Mouse (Mus musculus): ENCODE measurements around the gene Coa5. TPM values are rescaled to one million over a fixed set of nuclear protein-coding genes. Genes with fewer than 3 reads are reported as not detected.

Coa5 gene
- polyA plus RNA-seq, 1 experiment from 2014 or later: 63.1 TPM

DNA sequence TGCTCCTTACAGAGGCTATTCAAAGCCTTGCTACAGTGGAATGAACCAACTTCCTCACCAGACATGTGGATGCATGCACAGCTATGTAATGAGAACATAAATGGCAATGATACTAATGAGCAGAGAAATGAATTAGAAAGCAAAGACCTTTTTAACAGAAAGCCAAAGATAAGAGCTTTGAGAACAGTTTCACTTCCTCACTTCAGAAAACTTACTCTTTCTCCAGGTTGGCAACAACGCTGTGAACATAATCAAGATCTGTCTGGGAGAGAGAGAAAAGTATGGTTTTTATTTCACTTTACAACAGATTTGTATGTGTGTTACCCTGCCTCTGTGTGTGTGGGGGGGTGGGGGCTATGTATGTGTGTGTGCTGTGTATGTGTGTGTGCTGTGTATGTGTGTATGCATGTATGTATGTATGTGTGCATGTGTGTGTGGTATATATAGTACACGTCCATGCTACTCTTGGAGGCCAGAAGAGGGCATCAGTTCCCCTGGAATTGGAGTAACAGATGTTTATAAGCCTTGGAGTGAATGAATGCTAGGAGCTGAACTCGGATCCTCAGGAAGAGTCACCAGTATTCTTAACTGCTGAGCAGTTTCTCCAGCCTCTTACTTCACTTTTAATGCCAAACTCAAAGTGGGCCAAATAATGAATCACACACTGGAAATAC is 36.6 kb upstream of the Coa5 start:
- Histone ChIP-seq H3K36me3 (no peaks in the 10 kb centered on the region), H3K27me3 (ENCODE audit: low read depth, poor library complexity, severe bottlenecking) (no peaks in the 10 kb centered on the region), H3K9me3 (replicated peaks) (no peaks in the 10 kb centered on the region), H3K4me3 (no peak overlapping the region), H3K4me1 (no peaks in the 10 kb centered on the region), H3K27ac (no peak overlapping the region)
- no peak for DNase-seq (ENCODE audit: low spot score)
- 93% methylated on average over 3 of the region's 3 CpGs for WGBS

DNA sequence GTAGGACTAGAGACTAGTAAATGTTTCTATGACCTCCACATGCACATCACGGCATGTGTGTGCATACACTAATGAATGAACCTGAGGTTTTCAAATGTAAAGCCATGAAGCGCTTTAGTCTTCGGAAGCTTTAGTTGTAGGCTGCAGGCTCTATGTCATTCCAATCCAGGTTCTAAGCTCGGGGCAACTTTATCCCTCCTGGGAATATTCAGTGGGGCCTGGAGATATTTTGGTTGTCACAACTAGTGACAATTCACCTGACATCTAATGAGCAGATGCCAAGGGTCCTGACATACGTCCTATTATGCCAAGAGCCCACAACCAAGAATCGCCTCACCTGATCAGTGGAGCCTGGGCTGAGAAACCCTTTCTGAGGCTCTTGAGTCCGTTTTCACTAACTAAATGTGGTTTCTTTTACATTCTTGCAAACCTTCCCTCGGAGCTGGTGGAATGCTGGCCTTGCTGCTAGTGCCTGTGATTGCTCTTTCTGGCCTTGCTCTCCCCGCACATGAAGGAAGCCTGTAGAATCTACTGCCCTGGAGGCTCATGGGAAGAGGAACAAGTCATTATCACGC is 35.1 kb upstream of the Coa5 start:
- H3K36me3 ChIP-seq: no peaks in the 10 kb centered on the region
- H3K4me3 ChIP-seq: no peak overlapping the region
- H3K4me1 ChIP-seq: no peaks in the 10 kb centered on the region
- 91% methylated on average over 10 of the region's 10 CpGs for WGBS
- no peaks in the 10 kb centered on the region for H3K27me3 ChIP-seq (ENCODE audit: low read depth, poor library complexity, severe bottlenecking)
- no peak overlapping the region for H3K27ac ChIP-seq
- no peak for DNase-seq (ENCODE audit: low spot score)
- H3K9me3 ChIP-seq (replicated peaks): no peaks in the 10 kb centered on the region

DNA sequence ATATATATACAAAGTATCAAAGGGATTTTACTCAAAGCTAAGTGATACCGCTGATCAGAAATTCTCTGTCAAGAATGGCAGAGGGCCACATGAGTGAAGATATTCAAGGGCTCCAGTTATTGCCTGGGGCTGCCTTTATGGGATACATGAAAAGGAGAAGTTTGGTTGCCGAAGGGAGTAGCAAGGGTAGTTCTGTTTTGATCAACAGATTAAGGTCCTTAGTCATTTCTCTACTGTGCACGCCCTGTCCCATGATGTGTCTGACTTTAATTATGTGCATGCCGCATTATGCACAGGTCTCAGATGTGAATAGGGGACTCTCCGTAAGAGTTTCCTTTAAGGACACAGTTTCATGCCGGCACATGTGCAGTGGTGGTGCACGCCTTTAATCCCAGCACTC is 27.6 kb upstream of the Coa5 start:
- H3K27ac ChIP-seq: no peak overlapping the region
- no peak for DNase-seq (ENCODE audit: low spot score)
- WGBS: 92% methylated on average over 7 of the region's 7 CpGs

DNA sequence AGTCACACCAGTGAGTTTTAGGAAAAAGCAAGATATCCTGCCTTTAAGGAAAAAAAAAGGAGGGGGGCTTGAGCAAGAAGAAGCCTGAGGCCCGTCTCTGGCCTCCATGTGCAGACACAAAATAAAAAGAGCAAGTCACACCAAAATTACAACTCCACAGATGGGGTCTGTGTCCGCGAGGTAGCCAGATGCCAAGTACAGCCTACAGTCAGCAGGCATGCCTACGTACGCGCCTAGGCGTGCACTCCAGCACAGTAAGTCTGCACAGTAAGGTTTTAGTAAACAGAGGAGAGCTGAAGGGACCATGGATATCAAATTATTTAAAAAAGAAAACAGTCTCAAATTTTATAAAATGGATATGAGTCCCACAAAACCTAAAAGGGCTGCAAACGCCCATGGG is 21.4 kb upstream of the Coa5 start:
- H3K27ac ChIP-seq: no peak overlapping the region
- WGBS: 94% methylated on average over 8 of the region's 8 CpGs
- no peaks in the 10 kb centered on the region for H3K27me3 ChIP-seq (ENCODE audit: low read depth, poor library complexity, severe bottlenecking)
- no peaks in the 10 kb centered on the region for H3K9me3 ChIP-seq (replicated peaks)
- H3K4me1 ChIP-seq: no peaks in the 10 kb centered on the region
- DNase-seq (ENCODE audit: low spot score): no peak
- peaks cover 3% of the 10 kb centered on the region; the same call in 1 of the 2 replicates for H3K36me3 ChIP-seq
- H3K4me3 ChIP-seq: no peak overlapping the region

More for the DNA sequence above, 27.6 kb upstream of the Coa5 start:
- Histone ChIP-seq H3K27me3 (ENCODE audit: low read depth, poor library complexity, severe bottlenecking) (no peaks in the 10 kb centered on the region), H3K4me3 (no peak overlapping the region), H3K9me3 (replicated peaks) (no peaks in the 10 kb centered on the region), H3K4me1 (no peaks in the 10 kb centered on the region), H3K36me3 (no peaks in the 10 kb centered on the region)

DNA sequence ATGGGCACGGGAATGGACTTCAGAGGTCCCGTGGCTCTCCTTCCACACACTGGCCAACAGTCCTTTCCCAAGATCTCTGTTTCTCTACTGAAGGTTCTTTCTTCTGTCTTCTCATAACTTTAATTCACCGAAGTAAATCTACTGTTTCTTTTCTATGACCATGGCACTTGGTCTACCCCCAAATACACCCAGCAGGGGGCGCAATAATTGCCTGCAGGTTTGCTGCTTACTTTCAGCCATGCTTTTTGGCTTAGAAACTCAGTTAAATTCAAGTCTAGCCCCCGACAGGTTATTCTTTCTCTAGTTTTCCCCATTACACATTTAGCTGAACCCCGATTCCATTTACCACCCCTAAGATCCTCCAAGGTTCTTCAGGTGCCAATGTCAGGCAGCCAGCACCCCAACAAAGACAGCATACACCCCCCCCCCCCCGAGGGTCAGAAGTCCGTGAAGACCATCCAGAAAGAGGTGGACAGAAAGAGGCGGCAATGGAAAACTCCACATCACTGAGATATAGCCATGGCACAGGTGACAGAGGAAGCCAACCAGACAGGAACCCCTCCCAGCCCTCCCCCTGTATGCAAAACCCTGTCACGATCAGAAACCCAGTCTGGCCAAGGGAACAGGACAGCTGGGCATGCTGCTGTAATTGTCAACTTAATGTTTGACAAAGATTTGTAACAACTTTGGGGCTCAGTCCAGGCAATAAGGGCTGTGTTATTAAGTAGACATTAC is 18.6 kb upstream of the Coa5 start:
- Histone ChIP-seq H3K9me3 (replicated peaks) (no peaks in the 10 kb centered on the region), H3K27ac (no peak overlapping the region), H3K4me3 (no peak overlapping the region), H3K36me3 (peaks cover 3% of the 10 kb centered on the region; the same call in 1 of the 2 replicates), H3K27me3 (ENCODE audit: low read depth, poor library complexity, severe bottlenecking) (no peaks in the 10 kb centered on the region), H3K4me1 (no peaks in the 10 kb centered on the region)
- 81% methylated on average over 10 of the region's 10 CpGs for WGBS
- peak; percentile 49 for DNase-seq (ENCODE audit: low spot score)

DNA sequence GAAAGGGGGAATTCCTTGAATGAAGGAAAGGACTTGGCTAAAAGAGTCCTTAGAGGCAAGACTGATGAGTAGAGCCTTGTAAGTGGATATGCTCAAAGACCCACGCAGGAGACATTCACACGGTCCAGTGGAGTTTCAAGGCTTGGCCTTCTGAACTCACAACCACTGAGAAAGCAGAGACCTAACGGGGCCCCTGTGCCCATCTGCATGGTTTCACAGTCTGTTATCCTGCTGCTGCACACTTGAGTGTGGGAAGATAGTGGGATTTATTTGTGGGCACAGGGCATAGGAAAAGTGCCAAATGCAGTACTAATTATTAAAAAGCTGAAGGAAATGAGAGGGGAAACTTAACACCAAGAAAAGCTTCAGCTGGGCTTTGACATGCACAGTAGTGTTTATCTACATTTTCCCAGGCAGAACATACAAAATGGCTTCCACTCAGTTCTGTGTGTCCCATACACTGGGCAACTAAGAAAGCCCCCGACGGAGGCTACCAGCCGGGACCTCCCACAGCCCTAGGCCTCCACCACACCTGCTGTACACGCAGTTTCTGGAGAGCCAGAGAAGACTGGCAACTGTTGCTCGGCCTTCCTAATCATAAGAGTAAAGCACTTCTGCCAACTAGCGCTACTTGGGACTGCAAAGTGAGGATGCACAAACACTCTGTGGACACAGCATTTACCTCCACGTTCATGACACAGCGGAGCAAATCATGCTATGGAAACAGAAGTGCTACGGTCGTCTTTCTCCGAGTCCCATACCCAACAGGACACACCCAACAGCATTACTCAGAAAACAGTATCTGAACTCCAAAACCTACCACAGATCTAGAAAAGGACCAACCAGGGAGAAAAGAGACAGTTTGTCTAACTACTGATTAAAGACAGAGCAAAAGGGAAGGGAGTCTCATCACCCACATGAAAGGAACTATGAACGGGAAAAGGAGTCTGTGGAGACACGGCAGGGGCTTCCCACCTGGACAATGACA is 13.2 kb upstream of the Coa5 start:
- Histone ChIP-seq H3K27me3 (ENCODE audit: low read depth, poor library complexity, severe bottlenecking) (no peaks in the 10 kb centered on the region), H3K9me3 (replicated peaks) (no peaks in the 10 kb centered on the region), H3K4me1 (no peaks in the 10 kb centered on the region), H3K27ac (no peak overlapping the region), H3K4me3 (no peak overlapping the region), H3K36me3 (peaks cover 44% of the 10 kb centered on the region)
- WGBS: 92% methylated on average over 16 of the region's 16 CpGs
- no peak for DNase-seq (ENCODE audit: low spot score)

DNA sequence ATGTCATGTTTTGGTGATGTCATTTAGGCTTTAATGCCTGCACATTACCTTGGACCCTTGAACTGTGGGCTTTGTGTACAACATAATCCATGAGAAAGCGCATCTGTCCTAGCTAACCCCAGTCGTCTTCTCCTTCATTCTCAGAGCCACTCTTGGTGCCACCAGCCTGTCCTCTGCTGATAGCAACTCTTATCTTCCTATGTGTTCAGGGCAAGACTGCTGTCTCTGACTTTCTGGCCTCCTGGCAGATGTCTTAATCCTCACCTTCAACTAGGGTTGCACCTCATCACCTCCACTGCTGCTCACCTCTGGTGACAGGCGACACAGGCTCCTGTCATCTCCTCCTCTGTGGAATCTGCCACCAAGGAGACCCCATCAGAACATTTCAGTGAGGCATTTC is 6.5 kb upstream of the Coa5 start:
- Histone ChIP-seq H3K4me3 (no peak overlapping the region), H3K4me1 (0 out of 2 replicates have a peak, but pooled peaks cover 1% of the 10 kb centered on the region), H3K27me3 (ENCODE audit: low read depth, poor library complexity, severe bottlenecking) (no peaks in the 10 kb centered on the region), H3K36me3 (peaks cover 94% of the 10 kb centered on the region), H3K27ac (no peak overlapping the region), H3K9me3 (replicated peaks) (no peaks in the 10 kb centered on the region)
- 92% methylated on average over 3 of the region's 3 CpGs for WGBS
- DNase-seq (ENCODE audit: low spot score): no peak

DNA sequence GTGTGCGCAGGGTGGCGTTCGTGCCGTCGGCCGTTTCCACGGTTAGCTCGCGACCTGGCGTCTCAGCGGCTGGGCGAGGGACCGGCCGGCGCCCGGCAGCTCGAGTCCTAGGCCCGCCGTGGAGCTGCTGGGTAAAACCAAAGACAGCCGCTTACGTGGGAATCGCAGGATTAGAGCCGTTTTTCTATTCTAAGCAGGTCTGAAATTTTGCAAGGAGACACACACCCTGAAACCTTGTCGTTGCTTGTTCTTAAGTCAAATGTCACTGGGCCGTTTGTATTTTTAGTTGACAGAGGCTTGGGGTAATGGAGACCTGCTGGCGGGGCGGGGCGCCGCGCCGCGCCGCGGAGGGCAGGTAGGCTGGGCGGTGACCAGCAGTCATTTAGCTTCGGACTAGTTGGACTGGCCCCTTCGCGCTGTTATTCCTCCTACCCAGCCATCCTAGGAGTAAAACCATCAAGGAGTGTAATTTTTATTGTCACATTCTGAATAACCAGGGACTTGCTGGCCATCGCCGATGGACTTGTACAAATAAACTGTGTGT is 466 bp upstream of the Coa5 start:
- Histone ChIP-seq H3K4me3 (peak overlapping the region; percentile 94), H3K27ac (peak overlapping the region; percentile 89), H3K27me3 (ENCODE audit: low read depth, poor library complexity, severe bottlenecking) (no peaks in the 10 kb centered on the region), H3K36me3 (peaks cover 61% of the 10 kb centered on the region), H3K4me1 (peaks cover 18% of the 10 kb centered on the region), H3K9me3 (replicated peaks) (no peaks in the 10 kb centered on the region)
- DNase-seq (ENCODE audit: low spot score): no peak
- WGBS: 1% methylated on average over 40 of the region's 40 CpGs

DNA sequence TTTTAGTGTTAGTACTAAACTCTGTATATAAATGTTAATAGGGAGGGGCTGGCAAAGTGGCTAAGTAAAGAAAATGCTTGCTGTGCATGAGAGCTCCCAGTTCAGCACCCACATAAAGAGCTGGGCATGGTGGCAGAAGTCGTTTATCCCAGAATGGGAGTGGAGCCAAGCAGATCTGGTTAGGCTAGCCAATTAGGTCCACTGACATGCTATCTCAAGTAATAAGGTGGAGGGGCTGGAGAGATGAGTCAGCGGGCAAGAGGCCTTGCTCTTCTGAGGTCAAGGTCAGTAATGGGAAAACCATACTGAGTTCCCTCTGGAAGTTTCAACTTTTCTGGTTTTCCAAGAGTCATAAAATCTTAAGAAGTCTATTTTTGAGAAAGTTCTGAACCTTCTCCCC is 992 bp downstream of the Coa5 start:
- H3K9me3 ChIP-seq (replicated peaks): no peaks in the 10 kb centered on the region; the same call in 1 of the 2 replicates
- H3K27me3 ChIP-seq (ENCODE audit: low read depth, poor library complexity, severe bottlenecking): no peaks in the 10 kb centered on the region
- H3K4me3 ChIP-seq: peak overlapping the region; percentile 94
- 82% methylated on average over 2 of the region's 2 CpGs for WGBS
- DNase-seq (ENCODE audit: low spot score): no peak
- H3K27ac ChIP-seq: no peak overlapping the region
- peaks cover 67% of the 10 kb centered on the region for H3K36me3 ChIP-seq
- H3K4me1 ChIP-seq: peaks cover 18% of the 10 kb centered on the region

DNA sequence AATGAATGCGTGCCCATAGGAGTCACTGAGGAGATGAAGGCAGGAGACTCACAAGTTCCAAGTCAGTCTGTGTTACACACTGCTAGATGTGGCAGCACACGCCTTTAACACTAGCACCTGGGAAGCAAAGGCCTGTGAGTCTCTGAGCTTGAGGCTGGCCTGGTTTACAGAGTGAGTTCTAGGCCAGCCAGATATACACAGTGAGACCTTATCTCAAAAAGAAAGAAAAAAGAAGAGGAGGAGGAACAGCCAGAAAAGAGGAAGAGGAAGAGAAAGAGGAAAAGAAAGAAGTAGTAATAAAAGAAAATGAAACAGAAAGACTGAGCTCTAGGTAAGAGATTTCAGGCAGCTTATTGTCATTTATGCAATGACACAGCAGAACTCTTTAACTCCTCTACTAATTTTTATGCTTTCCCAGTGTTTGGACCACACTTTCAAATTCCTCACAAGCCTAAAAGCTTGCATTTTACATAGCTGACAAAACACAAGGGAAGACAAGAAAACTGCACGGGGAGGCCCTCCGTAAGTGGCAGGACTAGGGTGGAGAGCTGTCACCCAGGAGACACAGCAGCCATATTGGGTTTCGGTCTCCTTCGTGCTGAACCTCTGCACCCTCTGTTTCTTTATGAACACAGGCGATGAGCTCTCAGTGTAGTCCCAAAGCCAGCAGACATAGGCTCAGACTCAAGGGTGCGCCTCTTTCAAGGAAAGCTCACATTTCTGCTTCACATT is 2.6 kb downstream of the Coa5 start:
- no peaks in the 10 kb centered on the region for H3K27me3 ChIP-seq (ENCODE audit: low read depth, poor library complexity, severe bottlenecking)
- no peak overlapping the region for H3K27ac ChIP-seq
- no peak overlapping the region for H3K4me3 ChIP-seq
- no peaks in the 10 kb centered on the region; the same call in 1 of the 2 replicates for H3K9me3 ChIP-seq (replicated peaks)
- peaks cover 62% of the 10 kb centered on the region for H3K36me3 ChIP-seq
- peaks cover 18% of the 10 kb centered on the region for H3K4me1 ChIP-seq
- 94% methylated on average over 8 of the region's 8 CpGs for WGBS
- DNase-seq (ENCODE audit: low spot score): no peak

DNA sequence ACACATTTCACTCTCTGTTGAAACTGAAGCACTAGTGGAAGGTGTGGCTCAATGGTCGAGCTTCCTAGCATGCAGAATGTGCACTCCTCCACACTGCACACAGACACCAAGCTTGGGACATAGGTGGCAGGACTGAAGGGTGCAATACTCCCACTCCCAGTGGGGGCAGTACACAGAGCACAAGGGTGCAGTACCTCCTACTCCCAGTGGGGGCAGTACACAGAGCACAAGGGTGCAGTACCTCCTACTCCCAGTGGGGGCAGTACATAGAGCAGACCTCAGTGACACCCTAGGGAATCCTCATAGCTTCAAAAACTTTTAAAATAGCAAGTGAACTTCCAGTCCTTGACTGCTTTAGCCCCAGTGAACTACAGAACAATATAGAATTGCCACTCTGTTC is 10.5 kb downstream of the Coa5 start:
- Histone ChIP-seq H3K4me1 (no peaks in the 10 kb centered on the region), H3K9me3 (replicated peaks) (no peaks in the 10 kb centered on the region; the same call in 1 of the 2 replicates), H3K36me3 (peaks cover 61% of the 10 kb centered on the region), H3K27me3 (ENCODE audit: low read depth, poor library complexity, severe bottlenecking) (no peaks in the 10 kb centered on the region), H3K27ac (no peak overlapping the region), H3K4me3 (no peak overlapping the region)
- DNase-seq (ENCODE audit: low spot score): no peak
- WGBS: 88% methylated on average over 1 of the region's 1 CpGs

DNA sequence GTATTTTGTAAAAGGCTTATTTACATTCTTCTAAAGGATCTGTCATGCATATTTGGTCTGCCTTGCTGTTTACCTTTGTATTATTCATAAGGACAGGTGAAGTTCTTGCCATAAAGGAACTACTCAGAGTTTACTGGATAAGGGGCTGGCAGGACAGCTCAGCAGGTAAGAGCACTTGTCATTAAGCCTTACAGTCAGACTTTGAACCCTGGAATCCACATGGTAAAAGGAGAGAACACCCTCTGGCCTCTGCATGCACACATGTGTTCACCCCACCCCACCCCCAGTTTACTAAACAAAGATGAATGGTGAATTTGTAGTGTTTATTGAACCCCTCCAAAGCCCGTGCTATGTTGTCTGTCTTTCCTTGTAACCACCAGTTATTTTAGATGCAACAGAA is 14.5 kb downstream of the Coa5 start:
- no peaks in the 10 kb centered on the region for H3K27me3 ChIP-seq (ENCODE audit: low read depth, poor library complexity, severe bottlenecking)

More for the DNA sequence above, 14.5 kb downstream of the Coa5 start:
- Histone ChIP-seq H3K36me3 (peaks cover 38% of the 10 kb centered on the region), H3K4me1 (no peaks in the 10 kb centered on the region), H3K9me3 (replicated peaks) (no peaks in the 10 kb centered on the region), H3K4me3 (no peak overlapping the region), H3K27ac (no peak overlapping the region)
- no peak for DNase-seq (ENCODE audit: low spot score)
- 86% methylated on average over 1 of the region's 1 CpGs for WGBS

Measured in limb, embryonic 10.5 days (tissue).